Mouse (Mus musculus) splenic B cell, adult 2 months (primary cell): Measurements from ENCODE around the gene Tesk2.
"Not testable (repeated sequence)": the region's sequence is repeated elsewhere in the genome, so short reads cannot be mapped to it uniquely, and the experiment has no call there.

Experiments used
- DNase-seq: peaks from one replicate; pipeline ENCODE4 v3.0.0-alpha.2; 2011; ENCODE audit warnings: low read depth, low spot score
- H3K27me3 ChIP-seq: 2 replicates; pipeline ENCODE4 v1.6.1; 2012; ENCODE audit warnings: mild to moderate bottlenecking, low read length, moderate library complexity, mixed read lengths; ENCODE audit not compliant: control insufficient read depth, poor library complexity, insufficient read depth, severe bottlenecking
- H3K36me3 ChIP-seq: 2 replicates; pipeline ENCODE4 v1.6.1; 2012; ENCODE audit warnings: mild to moderate bottlenecking, low read length, moderate library complexity, mixed read lengths; ENCODE audit not compliant: control insufficient read depth, poor library complexity, insufficient read depth, severe bottlenecking

Gene Tesk2

GRCm38 (mm10) chr4:116829364-116830069, 108.8 kb downstream of the Tesk2 start:
- DNase-seq = no peak
- H3K27me3 ChIP-seq = no peaks in the 10 kb centered on the region

GRCm38 (mm10) chr4:116830070-116830368, 109.3 kb downstream of the Tesk2 start:
- H3K27me3 ChIP-seq = no peaks in the 10 kb centered on the region
- DNase-seq = no peak
- H3K36me3 ChIP-seq = no peaks in the 10 kb centered on the region

More at GRCm38 (mm10) chr4:116829364-116830069, 108.8 kb downstream of the Tesk2 start:
- H3K36me3 ChIP-seq = no peaks in the 10 kb centered on the region

- Histone ChIP-seq H3K36me3 (no peaks in the 10 kb centered on the region), H3K27me3 (no peaks in the 10 kb centered on the region)
- DNase-seq = no peak
These were observed 118.3 kb downstream of the Tesk2 start for GRCm38 (mm10) chr4:116838999-116839398.

GRCm38 (mm10) chr4:116840096-116840495, 119.3 kb downstream of the Tesk2 start:
- not testable (repeated sequence) for H3K36me3 ChIP-seq, H3K27me3 ChIP-seq, DNase-seq

GRCm38 (mm10) chr4:116840841-116841240, 120.1 kb downstream of the Tesk2 start:
- Histone ChIP-seq H3K36me3 (no peaks in the 10 kb centered on the region), H3K27me3 (no peaks in the 10 kb centered on the region)
- no peak for DNase-seq

- H3K27me3 ChIP-seq = no peaks in the 10 kb centered on the region
- H3K36me3 ChIP-seq = no peaks in the 10 kb centered on the region
- no peak for DNase-seq
These were observed 123.6 kb downstream of the Tesk2 start for GRCm38 (mm10) chr4:116844324-116844723.

- DNase-seq = no peak
- H3K27me3 ChIP-seq = no peaks in the 10 kb centered on the region
- H3K36me3 ChIP-seq = no peaks in the 10 kb centered on the region
These were observed 129.2 kb downstream of the Tesk2 start for GRCm38 (mm10) chr4:116849901-116850300.

- no peak for DNase-seq
- H3K36me3 ChIP-seq = no peaks in the 10 kb centered on the region
- H3K27me3 ChIP-seq = no peaks in the 10 kb centered on the region
These were observed 133.5 kb downstream of the Tesk2 start for GRCm38 (mm10) chr4:116854286-116854685.
